Mouse (Mus musculus): Measurements from ENCODE around the gene Meis2.

Gene Meis2

DNA sequence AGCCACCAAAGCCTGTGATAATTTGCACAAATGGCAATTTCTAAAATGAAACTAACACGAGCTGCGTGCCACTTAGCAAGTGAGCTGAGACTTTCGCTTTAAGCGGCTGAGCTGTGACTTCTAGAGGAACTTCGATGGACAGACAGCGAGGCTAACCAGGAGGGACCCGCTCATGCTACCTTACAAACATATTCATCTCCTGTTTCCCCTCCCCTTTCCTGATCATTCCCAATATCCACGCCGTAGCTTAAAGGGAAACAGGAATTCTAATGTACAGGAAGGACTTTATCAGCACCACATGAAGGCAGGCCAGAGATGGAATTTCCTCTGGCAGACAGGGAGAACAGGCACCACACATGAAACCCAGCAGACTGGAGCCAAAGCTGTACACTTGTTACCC is 15.9 kb downstream of the Meis2 start:
- no peak for DNase-seq (ENCODE audit: low read depth, low spot score)

DNA sequence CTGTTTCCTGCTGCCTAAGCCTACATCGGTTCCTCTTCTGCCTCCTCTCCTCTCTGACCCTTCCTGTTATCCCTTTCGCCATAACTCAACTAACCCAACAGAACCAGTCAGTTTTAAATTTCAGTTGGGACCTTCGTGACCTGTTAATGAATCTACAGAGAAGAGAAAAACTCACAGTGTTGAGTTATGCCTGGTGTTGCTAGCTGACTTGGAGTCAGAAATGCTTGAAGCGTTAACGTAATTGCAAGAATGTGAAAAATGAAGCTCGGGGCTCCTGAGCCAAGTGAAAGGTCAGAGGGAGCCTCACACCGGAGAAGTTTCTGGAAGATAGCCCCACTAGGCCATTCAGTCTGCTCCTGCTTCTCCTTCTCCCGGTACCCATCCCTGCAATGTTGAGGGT is 18.3 kb downstream of the Meis2 start:
- DNase-seq (ENCODE audit: low read depth, low spot score) = no peak

DNA sequence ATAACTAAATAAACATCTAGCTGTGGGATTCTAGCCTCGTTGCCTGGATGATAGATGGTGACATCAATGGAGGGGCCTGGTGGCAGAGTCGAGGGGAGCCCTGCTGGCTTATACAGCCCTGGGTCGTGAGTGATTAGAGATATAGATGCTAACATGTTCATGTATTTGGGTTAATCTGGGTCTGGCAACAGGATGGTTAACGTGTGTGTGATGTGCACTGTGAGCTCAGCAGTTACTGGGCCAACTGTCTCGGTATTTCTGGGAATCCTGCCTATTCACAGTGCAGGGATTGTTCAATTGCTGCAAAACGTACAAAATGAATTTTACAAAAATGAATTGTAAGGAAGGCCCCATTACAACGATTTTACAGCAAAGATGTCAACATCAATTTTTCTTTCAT is 20.6 kb downstream of the Meis2 start:
- DNase-seq (ENCODE audit: low read depth, low spot score) = no peak

DNA sequence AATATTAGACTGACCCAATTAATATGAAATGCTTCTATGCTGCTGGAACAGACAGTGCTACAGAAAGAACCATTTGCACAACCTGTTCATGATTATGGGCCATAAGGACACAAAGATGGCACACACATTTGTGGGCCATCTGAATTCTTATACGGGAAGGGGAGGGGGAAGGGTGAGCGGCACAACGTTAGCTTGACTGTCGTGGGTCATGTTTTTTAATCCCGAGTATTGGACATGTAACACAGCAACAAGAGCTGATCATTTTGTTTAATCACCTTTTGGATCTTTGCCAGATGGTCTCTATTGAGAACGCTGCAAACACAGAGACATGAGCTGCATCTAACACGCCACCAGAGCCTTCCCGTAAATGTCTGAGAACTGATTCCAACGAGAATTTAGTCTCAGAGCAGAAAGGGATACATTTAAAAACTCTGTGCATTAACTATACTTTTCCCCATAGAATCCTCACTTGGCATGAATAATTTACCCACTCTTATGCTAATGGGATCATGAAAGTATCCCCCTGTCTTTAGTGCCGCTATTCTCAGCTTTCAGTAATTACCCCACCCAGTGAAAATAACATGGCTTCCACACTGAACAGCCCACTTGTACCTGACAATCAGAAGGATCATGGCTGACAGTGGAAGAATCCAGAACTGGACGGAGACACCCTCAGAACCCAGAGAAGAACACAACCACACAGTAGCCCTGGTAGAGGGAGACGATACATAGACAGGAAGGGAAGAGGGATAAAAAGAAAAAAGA is 22.5 kb downstream of the Meis2 start:
- DNase-seq (ENCODE audit: low read depth, low spot score) = no peak

DNA sequence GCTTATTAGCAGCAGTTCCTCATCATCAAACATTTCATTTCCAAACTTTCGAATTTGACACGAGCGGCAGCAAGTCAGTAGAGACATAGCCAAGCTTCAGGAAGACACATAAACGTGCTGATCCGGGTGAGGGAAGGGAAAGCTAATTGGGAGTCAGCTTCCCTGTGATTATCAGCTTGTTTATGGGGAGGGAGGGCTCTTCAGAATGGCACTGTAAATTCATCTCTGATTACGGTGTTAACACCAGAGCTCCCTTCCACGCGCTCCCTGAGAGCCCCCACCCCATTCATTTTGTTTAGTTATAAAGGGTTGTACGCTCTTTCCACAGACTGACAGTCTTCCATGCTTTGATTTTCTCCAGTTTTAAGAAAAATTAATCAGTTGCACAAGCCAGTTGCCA is 23.2 kb downstream of the Meis2 start:
- no peak for DNase-seq (ENCODE audit: low read depth, low spot score)

DNA sequence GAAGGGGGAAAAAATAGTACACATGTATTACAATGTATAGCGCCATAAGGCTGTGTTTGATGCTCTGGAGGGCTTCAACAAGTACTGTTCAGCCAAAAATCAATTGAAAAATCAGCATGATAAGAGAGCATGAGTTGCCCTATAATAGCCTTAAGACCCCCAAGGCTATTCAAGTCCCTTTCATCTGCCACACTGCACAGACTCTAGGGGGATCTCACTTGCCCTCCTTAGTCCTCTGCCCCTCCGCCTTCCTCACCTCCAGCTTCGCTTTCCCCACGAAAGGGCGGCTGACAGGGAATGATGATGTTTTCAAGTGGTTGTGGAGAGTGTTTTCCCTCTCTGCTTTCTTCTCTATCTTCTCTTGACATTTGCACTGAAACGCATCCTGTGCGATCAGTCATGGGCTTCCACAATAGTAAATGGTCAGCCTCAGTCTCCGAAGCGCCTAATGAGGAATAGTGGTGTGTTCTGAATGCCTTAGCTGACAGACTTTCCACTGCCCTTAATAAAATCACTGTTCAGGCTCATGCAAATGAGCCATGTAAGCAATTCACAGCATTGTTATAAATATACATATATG is 23.9 kb downstream of the Meis2 start:
- DNase-seq (ENCODE audit: low read depth, low spot score) = no peak

DNA sequence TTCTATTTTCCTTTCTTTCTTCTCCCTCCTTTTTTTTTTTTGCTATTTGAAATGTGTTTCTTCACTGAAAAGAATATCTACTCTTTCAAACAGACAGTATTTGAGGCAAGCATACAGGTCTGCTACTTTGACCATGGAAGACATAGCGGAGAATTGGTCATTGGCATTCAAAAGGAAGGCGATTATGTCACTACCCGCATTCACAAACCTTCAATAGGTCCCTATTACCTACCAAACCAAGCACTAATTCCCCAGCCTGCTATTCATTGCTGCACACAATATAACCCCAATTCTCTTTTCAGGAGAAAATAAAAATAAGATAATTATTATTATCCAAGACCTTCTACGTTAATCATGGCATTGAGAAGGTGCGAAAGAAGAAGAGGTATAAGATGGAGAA is 30.3 kb downstream of the Meis2 start:
- DNase-seq (ENCODE audit: low read depth, low spot score) = no peak

DNA sequence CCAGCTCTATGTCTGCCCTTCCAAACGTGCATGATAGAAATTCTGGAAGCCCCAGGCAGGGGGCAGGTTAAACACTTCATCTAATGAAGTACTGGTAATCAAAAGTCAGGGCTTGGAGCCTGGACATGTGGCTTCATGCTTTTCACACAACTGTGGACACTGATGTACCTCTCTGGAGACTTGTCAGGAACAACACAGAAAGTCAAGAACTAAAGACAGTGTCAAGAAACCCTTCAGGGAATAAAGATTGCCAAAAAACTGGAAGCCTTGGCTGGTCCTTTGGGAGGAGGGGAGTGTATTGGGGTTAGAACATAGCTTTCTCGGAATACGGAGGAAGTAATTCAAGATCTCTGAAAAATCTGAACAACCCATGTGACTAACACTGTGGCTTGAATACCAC is 37.5 kb downstream of the Meis2 start:
- DNase-seq (ENCODE audit: low read depth, low spot score) = no peak

DNA sequence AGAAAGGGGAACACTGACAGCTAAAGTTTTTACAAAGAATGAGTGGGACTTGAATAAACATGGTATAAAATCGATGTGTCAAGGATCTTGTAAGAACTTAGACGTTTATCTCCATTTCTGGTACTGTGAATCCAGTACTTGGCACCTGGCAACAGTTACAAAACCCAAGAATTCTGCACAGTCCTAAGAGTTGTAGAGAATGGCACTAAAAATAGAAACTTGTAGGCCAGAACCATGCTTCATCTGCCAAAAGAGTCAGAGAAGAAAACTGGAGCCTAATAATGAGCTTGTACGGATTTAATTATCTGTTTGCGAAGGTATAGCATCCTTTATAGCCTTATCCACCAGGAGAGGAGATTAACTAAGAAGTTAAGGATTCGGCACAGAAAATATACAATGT is 42.8 kb downstream of the Meis2 start:
- no peak for DNase-seq (ENCODE audit: low read depth, low spot score)

DNA sequence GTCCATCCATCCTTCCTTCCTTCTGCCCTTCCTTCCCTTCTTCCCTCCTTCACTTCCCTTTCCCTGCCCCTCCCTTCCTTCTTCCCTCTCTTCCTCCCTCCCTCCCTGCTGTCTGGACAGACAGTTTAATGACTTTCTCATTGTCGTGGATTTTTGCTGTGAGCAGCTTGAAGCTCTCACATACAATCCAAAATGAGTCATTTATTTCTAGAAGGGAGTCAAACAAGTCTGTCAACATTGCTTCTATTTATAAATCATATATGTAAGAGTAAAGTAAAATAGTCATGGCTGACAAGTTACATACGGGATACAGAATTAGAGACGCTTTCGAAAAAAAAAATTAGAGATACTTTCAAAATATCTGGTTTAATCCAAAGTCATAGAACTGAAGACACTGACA is 43.7 kb downstream of the Meis2 start:
- no peak for DNase-seq (ENCODE audit: low read depth, low spot score)

DNA sequence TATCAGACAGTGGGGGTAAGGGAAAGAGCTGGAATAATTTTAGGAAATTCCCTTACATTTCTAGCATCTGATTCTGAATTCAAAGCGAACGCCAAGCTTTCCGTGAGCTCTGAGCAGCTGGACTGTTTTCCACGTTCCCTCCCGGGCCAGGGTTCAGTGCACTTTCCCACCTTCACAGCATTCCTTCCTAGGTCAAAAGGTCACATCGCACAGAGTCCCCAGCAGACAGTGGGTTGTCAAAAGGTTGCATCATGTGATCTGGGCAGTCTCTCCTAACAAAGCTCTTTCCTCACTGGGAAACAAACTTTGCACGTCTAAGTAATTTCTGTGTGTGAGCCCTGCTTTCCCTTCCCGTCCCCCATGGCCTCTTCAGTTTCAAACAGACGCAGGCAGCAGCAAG is 44.6 kb downstream of the Meis2 start:
- DNase-seq (ENCODE audit: low read depth, low spot score) = no peak

DNA sequence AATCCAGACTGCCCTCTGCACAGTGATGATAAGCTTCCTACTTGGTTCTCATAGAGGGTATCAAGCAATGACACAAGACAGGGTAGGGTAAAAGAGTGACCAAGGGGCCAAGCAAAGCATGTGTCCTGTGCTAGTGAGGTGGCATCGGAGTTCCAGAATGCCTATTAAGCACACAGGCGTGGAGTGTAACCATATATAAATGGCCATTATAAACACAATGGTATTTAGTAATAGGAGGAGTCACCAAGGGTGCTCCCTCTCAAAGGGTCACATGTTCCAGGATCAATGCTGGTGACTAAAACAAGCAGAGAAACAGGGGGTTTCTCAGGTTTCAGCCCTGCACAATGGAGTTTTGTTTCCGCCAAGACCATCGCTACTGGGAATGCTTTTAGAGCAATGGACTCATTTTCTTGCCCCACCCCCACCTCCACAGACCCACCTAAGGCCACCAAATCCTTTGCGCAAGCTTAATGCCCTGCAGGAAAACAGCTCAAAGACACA is 45.1 kb downstream of the Meis2 start:
- no peak for DNase-seq (ENCODE audit: low read depth, low spot score)

DNA sequence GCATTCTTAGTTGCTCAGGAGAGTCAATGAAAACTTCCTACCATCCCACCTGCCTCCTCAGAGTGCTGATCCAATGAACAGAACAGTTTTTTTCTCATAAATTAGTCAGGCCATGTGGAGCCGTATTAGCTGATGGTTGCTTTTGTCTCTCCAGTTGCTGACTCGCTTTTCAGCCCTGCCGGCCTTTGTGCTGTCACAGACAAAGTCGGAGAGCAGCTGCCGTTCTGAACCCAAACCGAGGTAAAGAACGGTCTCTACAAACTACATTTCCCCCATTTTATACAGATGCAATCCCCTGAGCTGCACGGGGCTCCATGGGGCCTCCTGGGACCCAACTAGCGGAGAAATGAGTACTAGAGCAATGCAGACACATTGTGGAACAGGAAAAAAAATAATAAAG is 45.7 kb downstream of the Meis2 start:
- DNase-seq (ENCODE audit: low read depth, low spot score) = no peak

DNA sequence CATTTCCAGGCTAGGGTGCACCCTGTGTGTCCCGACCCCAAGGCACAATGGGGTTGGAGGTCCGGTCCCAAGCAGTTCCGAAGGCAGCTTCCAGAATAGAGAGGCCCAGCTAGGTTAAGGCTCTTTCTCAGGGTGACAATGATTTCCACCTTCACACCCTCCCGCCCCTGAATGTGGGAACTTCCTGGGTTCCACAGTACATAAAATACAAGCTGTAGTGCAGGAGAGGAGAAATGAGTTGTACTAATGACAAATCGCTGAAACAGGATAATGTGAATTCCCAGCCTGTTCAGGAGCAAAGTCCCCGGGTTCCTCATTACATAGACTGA is 46.2 kb downstream of the Meis2 start:
- DNase-seq (ENCODE audit: low read depth, low spot score) = no peak

DNA sequence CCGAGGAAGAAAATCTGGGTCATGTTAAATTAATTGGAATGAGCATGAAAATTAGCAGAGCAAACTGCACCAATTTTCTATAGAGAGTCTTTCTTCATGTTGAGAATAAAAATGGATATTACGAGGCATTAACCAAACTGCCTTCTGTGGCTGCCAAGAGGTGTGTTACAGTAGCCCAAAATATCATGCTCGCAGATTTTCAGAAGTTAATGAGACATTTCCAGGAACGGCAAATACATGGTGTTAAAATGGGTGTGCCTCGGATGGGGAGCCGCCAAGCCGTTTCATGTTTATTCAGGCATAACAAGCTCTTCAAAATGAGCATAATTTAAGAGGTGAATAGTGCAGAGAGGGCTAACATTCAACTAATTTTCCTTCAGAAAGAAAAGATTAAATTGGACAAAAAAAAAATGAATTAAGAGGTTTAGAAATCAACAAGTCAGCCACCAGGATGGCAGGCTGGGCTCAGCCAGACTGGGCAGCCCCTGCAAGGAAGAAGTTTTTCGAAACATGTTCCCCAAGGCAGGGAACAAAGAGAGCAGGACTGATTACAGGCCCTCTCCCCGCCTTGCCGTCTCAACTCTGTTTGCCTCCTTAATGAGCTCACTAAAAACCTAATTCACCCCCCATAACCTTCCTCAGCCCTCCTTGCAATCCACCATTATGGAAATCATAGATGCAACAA is 46.7 kb downstream of the Meis2 start:
- DNase-seq (ENCODE audit: low read depth, low spot score) = no peak

DNA sequence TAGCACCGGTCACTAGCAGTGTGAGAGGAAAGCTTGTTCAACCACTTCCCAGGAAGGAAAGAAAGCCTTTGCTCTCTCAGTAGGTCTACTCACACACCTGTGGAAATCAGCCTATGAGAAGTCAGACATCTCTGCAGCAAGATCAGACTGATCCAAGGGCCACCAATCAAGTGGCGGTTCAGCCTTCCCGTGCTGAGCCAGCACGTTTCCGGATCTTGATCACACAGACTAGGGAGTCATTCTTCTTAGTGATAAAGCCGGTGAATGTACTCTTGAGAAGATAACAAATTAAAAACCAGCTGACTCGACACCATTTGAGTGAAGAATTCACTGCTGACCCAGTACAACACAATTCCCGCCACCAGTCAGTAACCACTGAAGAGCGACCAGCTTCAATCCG is 50.1 kb downstream of the Meis2 start:
- DNase-seq (ENCODE audit: low read depth, low spot score) = no peak

DNA sequence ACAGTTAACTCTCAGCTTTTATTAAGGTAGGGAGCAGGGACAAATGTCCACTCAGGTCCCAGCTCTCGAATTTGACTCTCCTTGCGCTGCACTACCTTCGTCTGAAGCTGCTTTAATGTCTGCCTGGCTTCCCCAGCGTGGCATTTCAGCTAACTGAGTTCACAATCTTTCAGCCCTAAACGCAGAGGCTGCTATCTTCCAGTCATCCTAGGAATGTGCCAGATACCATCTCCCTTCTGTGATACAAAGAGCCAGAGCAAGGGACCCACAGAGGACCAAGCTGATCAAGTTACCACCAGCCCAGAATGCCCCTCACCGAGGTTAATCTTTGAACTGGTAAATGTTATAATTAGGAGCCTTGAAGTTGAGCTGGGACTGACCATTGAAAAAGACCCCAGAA is 55.2 kb downstream of the Meis2 start:
- no peak for DNase-seq (ENCODE audit: low read depth, low spot score)

DNA sequence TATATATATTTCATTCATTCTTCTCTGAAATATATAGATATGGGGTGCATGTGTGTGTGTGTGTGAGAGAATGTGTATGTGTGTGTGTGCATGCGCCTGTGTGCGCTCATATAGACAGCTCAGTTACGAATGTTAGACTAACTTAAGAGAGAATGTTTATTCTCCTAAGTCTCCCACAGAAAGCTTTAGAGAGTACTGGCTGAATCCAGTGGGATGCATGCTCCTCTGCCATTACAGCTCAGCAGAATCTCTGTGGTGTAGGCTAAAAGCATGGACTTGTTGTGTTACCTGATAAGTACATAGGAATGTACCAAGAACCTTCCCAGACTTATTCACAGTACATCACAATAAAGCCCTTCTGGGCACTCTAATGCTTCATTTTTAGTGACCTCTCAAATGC is 55.6 kb downstream of the Meis2 start:
- no peak for DNase-seq (ENCODE audit: low read depth, low spot score)

DNA sequence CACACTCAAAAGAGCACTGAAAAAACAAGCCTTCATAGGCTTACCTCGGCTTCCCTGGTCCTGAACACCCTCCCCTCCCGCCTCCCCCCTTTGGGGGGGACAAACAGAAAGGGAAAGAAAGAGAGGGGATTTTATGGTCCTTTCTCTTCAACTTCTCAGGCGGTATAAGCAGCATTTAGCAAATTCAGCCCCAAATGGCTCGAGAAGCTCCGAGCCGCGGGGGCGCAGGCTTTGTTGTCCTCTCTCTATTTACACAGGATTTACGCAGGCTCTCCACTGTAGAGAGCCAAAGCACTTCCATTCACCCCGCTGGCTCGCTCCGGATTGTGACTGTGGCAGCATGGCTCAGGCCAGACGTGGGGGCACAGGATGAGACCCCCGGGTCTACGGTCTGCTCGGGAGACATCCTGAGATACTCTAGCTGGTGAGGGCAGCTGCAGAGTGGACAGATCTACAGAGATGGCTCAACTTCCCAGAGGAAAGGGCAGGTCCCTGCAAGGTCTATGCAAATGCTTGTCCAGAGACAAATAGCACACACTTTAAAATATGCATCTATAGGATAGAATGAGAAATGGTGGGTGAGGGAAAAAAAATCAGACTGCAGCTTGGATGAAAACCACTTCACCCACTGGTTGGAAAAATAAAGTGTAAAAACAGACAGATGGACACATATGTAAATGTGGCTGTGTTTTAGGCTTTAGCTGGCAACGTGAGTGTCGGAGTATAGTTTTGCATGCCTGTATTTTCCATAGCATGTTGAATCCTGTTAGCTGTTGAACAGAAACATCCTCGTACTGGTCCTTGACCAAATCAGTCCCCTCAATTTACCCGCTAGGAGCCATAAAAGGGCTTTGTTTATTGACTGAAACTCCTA is 56.3 kb downstream of the Meis2 start:
- DNase-seq (ENCODE audit: low read depth, low spot score) = no peak

DNA sequence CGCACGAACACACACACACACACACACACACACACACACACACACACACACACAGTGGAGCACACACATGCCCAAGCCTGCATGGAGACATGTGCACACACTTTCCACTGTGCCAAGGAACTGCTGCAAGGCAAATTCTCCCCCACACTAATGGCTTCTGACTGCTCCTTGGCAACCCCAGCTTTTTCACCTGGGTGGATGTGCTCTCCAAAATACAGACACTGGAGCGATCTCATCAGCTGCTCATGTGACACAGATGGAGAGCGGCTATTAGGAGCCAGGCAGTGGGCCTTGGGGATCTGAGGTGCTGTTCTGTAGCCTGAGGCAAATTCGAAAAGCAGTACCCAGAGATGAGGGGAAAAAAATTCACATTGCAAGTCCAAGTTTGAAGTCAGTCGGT is 63.3 kb downstream of the Meis2 start:
- no peak for DNase-seq (ENCODE audit: low read depth, low spot score)

DNA sequence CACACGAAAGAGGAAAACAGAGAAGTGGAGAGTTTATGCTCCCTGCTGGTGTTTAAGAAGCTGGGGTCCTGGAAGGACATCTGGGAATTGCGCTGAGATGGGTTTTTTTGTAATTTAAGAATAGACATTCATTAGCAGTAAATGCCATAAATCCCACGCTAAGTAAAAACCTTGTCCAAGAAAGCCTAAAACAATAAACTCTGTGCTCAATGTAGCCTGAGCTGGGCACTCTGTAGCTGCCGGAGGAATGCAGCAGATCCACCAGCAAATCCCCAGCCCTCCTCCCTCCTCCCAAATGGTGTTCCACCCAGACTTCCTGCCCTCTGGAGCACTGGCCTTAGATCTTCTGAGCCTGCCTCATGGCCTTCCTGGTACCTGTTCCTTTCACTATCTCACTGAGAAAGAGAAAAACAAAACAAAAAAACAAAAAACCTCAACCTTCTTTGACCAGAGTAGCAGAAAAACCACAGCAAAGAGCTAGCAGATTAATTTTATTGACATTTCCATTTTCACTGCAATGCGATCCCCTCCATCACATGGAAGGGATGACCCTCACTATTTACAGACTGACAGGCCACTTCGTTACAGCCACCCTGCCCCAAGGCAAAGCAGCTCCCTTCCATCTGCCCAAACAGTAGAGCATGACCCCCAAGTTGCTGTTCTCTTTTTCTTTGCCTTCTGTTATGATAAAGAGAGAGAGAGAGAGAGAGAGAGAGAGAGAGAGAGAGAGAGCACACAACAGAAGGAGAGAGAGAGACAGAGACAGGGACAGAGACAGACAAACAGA is 64.1 kb downstream of the Meis2 start:
- no peak for DNase-seq (ENCODE audit: low read depth, low spot score)
